Mouse (Mus musculus) bone marrow, adult 2 months (tissue): Measurements from ENCODE around the gene Larp6.

Experiments used
- CTCF ChIP-seq: fragments of 200-500 bp; IDR thresholded peaks from 2 replicates; pipeline ENCODE4 v1.5.1; 2011; ENCODE audit warnings: low read length, control low read depth; ENCODE audit not compliant: control insufficient read depth, insufficient read depth
- POLR2A ChIP-seq: fragments of 200-500 bp; IDR thresholded peaks from 2 replicates; pipeline ENCODE4 v1.6.1; 2011; ENCODE audit warnings: low read depth, mild to moderate bottlenecking, control low read depth, low read length, borderline replicate concordance; ENCODE audit not compliant: control insufficient read depth

DNA sequence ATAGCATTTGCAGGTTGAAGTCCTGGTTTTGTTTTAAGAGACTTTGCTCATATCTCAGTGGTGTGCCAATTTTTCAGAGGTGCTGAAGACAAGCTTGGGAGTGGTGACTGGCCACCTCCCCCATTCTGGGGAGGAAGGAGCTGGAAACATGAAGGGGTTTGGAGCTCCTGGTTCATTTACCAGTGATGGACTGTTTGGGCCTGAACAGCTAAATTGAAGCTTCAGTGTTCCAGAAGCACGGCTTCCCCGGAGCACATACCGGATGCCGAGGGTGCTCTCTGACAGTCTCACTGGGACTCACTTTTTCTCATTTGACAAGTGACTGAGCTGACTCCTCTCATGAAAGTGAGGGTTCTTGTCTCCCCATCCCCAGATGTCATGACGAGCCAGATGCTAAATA is 4.2 kb upstream of the Larp6 start:
- TF ChIP-seq POLR2A = no peak
- TF ChIP-seq CTCF = no peak
